Mouse (Mus musculus): Measurements from ENCODE around the gene Pfkfb3. TPM values are rescaled to one million over a fixed set of nuclear protein-coding genes. Genes with fewer than 3 reads are reported as not detected.
"Not testable (repeated sequence)": the region's sequence is repeated elsewhere in the genome, so short reads cannot be mapped to it uniquely, and the experiment has no call there.

The Pfkfb3 gene
- total RNA-seq, 2 experiments from 2014 or later: 7.8 to 10.4 TPM

DNA sequence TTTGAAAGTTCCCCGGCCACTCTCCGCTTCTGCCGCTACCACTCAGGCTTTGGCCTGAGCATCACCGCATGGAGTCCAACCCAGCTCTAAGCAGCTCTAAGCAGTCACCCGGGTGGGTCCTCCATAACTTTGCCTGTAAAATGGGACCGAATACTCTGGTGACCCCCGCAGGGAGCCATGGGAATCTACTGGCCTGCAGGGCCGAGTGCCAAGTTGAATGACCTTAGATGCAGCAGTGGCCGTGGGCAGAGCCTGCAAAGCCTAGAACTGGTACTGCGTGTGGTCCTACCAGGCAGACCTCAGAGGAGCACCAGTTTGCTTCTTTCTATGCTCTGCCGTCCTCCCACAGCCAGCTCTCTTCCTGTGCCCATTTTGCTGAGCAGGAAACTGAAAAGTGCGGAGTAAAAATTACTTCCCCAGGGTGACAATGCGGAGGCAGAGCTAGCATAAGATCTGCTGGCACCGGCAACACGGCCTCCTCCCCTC is 868 bp downstream of the Pfkfb3 start:
- intact Hi-C loops (cut with DNase I): loop anchor here (5.0 kb wide), 1 partner anchor 49 kb away; the partner anchor contains the start of gene Rbm17
- DNase-seq (ENCODE audit: low spot score): no peak

DNA sequence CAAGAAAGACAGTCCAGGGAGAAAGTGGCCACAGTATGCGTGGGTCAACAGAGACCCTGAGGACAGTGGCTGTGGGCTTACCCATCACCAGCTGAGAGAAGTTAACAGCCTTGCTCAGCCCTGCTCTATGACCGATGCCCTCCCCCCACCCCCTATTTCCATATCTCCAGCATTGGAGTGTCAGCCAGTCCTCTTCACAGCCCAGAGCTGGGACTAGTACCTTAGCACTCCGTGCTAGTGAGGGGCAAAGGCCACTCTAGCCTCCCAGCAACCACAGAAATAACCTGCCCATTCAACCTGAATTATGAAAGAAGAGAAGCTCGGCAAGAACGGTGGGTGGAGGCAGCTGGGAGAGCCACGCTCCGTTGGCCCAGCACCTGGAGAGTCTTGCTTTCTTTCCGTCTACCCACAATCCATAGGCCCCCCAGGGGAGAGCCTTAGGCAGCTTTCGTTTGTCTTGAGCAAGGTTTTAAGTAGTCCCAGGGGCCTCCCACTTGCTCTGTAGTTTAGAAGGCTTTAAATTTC is 1.5 kb downstream of the Pfkfb3 start:
- DNase-seq (ENCODE audit: low spot score): no peak
- intact Hi-C loops (cut with DNase I): loop anchor here (5.0 kb wide), 1 partner anchor 50 kb away; the partner anchor contains the start of gene Rbm17

DNA sequence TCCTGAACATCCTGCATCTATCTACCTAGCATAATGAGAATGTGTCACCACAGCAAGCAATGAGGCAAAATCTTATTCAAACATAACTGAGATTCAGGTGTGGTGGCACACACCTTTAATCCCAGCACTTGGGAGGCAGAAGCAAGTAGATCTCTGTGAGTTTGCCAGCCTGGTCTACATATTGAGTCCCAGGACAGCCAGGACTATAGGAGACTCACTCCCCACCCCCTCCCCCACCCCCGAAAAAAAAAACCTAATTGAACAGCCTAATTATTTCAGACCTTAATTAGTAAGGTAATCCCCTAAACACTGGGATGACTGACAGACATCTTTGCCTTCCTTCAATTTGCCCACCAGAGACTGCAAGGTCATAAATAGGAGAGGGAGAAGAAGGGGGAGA is 2.2 kb downstream of the Pfkfb3 start:
- intact Hi-C loops (cut with DNase I): loop anchor here (5.0 kb wide), 1 partner anchor 51 kb away; the partner anchor contains the start of gene Rbm17
- no peak for DNase-seq (ENCODE audit: low spot score)

DNA sequence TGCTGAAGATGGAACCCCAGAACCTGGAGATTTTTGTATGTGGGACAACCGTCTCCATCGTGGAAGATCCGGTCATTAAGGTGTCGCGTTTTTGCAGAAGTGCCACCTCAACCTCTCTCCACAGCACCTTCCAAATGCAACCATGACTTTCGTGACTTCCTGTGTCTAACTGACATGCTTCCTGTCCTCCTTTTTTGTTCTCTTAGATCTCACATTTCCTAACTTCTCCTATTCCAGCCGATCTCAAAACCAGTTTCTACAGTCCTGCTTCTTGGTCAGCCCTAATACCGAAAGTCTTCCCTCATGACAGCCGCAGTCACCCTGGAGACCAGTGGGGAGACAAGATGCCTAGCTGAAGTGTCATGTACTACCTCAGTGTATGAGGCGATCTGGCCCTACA is 5.4 kb downstream of the Pfkfb3 start:
- DNase-seq (ENCODE audit: low spot score): no peak
- intact Hi-C loops (cut with DNase I): no loop called here

DNA sequence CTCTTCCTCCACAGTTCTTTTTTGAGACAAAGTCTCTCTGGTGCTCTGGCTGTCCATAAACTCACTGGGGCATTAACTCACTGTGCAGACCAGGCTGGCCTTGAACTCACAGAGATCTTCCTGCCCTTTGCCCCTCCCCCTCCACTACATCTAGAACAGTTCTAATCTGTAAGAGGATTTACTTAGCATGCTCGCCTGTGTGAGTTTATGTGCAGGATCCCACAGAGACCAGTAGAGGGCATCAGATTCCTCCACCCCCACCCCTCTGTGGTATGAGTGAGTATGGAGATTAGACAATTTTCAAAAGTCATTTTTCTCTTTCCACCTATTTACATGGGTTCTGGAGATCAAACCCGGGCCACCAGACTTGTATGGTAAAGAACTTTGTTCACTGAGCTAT is 6.3 kb downstream of the Pfkfb3 start:
- DNase-seq (ENCODE audit: low spot score): no peak
- intact Hi-C loops (cut with DNase I): no loop called here

DNA sequence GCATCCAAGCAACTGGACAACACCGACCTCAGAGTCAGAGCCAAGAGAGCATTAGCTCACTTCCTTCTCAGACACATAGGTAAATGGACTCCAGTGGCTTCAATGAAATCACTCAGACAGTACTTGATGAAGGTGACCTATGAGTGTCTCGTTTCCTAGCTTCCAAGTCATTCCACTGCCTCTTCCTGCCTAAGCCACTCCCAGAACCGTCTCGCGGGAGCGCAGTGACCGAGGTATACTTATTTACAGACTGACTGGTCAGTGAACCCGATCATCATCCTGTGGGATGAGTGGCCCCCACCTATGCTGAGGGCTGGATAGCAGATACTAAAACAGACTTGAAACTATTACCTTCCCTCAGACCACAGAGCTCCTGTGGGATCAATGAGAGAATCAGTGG is 7.8 kb downstream of the Pfkfb3 start:
- intact Hi-C loops (cut with DNase I): no loop called here

DNA sequence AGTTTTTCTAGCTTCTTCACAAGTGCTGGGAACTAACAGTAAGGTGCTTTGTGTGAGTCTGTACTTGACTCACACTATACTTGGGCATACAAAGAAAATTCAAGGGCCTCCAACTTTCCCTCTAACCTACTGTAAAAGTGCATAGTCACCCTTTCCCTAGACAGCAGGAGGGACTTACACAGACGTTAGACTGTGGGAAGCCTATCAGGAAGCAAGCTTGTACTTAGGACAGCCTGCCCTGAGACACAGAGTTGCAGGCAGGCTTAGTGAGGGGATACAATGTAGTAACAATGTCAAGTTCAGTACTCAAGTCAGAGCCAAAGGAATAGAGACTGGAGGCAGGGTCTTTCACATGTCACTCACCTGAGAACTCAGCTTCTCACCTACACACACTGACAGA is 8.5 kb downstream of the Pfkfb3 start:
- no peak for DNase-seq (ENCODE audit: low spot score)
- intact Hi-C loops (cut with DNase I): no loop called here

More for the DNA sequence above, 7.8 kb downstream of the Pfkfb3 start:
- no peak for DNase-seq (ENCODE audit: low spot score)

DNA sequence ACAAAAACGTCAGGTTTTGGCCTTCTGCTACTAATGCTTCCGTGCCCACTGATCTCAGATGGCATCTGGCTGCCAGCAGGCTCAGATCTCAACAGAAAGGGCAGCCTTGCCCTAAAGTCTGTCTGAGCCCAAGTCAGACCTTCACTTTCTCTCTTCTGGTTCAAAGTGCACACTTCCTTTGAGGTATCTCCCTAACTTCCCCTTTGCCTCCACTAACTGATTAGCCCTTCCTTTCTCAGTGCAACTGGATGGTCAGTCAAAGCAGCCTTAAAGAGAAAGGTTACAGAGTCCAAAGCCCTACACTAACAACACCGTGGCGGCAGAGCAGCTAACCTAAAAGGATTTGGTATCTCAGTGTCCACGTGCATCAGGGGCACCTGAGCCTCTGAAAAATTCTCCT is 9.5 kb downstream of the Pfkfb3 start:
- intact Hi-C loops (cut with DNase I): loop anchor here (5.0 kb wide), 1 partner anchor 117 kb away; no protein-coding TSS in a partner anchor
- no peak for DNase-seq (ENCODE audit: low spot score)

DNA sequence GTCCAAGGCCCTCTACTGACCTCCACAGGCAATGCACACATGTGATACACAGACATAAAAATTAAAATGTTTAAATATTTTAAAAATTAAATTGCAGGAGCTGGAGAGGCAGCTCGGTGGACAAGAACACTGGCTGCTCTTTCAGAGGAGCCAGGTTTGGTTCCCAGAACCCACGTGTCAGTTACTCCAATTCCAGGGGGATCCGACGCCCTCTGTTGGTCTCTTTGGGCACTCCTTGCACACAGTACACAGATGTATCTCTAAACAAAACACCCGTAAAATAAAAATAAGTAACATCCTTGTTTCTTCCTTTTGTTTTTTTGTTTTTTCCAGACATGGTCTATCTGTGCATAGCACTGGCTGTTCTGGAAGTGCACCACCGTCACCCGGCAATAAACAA is 10.7 kb downstream of the Pfkfb3 start:
- intact Hi-C loops (cut with DNase I): loop anchor here (2.0 to 5.0 kb wide), 2 partner anchors 40 to 116 kb away; no protein-coding TSS in a partner anchor
- no peak for DNase-seq (ENCODE audit: low spot score)

DNA sequence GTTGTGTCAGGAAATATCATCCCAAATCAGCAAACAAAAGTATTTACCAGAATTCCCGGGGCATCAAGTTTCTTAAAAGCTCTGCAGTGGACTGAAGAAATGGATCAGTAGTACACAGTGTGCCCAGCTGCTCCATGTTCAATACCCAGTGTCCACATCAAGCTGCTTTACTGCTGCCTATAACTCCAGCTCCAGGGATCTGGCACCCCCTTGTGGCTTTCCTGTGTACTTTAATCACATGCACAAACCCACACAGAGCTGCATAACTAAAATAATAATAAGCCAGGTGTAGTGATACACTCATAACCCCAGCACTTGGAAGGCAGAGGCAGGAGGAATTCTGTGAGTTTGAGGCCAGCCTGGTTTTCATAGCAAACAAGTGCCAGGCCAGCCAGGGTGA is 11.2 kb downstream of the Pfkfb3 start:
- peak; percentile 38 for DNase-seq (ENCODE audit: low spot score)
- intact Hi-C loops (cut with DNase I): loop anchor here (1.0 to 5.0 kb wide), 3 partner anchors 40 to 211 kb away; no protein-coding TSS in a partner anchor

DNA sequence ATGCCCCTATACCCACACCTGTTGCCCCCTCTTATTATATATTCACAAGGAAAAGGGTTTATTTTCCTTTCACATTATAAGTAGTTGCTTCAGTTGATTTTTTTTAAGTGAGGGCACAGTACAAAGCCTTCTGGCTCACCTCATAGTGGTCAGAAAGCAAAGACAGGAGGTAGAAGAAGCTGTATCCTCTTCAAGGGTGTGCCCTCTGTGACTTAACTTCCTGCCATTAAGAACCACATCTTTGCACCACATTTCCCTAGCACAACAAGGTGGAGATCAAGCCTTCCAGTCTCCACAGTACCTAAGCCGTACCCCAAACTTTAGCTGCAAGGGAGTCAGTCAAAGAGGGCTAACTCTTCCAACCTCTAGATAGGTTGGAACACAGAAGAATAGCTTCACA is 11.8 kb downstream of the Pfkfb3 start:
- DNase-seq (ENCODE audit: low spot score): no peak
- intact Hi-C loops (cut with DNase I): loop anchor here (1.0 to 5.0 kb wide), 3 partner anchors 39 to 211 kb away; no protein-coding TSS in a partner anchor

DNA sequence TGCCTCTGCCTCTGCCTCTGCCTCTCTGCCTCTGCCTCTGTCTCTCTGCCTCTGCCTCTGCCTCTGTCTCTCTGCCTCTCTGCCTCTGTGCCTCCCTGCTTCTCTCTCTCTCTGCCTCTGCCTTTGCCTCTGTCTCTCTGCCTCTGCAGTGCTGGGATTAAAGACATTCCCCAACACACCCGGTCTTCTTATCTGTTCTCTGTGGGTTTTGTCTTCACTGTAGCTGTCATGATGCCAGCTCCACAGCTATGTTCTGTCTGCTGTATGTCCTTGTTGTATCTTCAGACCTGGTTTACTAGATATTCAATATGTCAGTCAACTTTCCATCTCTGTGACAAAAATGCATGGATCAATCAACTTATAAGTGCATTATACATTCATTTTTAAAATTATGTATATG is 12.3 kb downstream of the Pfkfb3 start:
- intact Hi-C loops (cut with DNase I): loop anchor here (5.0 kb wide), 1 partner anchor 114 kb away; no protein-coding TSS in a partner anchor
- not testable (repeated sequence) for DNase-seq (ENCODE audit: low spot score)

DNA sequence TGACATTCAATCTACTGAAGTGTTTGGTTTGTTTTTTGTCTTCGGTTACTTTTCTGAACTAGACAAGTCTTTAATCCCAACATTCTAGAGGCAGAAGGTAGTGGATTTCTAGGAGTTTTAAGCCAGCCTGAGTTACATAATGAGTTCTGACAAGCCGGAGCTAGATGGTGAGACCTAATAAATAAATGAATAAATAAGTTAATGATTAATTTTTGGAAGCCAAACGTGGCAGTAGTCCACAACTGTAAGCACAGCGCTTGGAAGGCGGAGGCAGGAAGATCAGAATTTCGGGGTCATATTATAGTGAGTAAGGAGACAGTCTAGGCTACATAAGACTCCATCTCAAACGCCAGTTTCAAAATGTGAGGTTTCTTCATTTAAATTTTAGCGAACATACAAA is 17.9 kb downstream of the Pfkfb3 start:
- intact Hi-C loops (cut with DNase I): no loop called here
- DNase-seq (ENCODE audit: low spot score): no peak

DNA sequence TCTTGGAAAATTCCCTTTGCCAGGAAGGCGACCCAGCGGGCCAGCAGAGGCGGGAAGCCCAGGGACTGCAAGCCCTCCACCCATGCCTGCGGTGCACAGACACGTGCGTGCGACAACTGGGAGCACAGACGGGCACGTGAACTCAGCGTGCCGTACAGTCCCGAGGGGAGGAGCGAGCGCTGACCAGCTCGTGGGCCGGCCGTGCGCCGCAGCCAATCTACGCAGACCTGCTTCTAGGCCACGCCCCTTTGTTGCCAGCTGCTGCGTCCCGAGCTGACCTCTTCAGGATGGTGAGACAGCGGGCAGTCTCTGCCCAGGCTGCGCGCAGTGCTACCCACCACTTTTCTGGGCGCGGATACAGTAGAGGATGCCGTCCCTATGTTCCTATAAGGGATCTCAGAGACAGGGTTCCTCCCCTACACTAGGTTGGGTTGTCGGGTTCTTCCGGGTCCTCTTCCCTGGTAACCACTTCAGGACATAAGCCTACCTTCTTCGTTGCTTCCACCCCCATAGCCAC is 18.4 kb downstream of the Pfkfb3 start:
- intact Hi-C loops (cut with DNase I): no loop called here

DNA sequence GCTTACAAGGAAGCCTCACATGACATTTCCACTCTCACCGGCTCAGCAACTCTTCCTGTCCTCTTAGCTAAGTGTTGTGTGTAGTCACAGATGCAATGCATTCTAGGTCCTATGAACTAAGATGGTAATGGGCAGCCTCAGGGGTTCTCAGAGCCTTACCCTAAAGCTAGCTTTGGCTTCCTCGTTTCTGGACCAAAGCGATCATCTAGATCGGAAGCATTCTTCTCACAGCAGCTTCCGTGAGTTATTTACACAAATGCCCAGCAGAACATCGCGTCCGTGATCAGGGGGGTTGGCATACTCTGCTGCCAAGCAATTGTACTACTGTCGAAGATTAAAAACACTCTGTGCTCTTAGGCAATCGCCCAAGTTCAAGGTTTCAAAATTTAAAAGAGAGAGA is 19.1 kb downstream of the Pfkfb3 start:
- peak; percentile 51 for DNase-seq (ENCODE audit: low spot score)
- intact Hi-C loops (cut with DNase I): no loop called here

More for the DNA sequence above, 18.4 kb downstream of the Pfkfb3 start:
- peak; percentile 96 for DNase-seq (ENCODE audit: low spot score)

DNA sequence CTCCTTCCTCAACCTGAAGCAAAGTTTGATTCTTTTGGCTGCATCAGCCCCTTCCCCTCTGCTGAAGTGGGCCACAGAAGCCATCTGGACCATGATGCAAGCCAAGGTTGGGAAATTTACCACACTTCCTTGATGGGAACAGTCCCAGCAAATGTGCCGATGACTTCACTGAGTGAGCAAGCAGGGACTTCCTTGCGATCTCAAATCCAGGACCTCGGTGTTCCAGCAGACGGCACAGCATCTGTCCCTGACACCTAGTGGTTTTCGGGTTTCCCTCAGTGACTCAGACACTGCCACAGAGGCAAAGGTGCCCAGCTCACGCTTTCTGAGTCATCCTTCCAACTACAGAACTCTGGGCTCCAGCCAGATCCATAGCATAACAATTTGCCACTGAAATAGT is 23.8 kb downstream of the Pfkfb3 start:
- intact Hi-C loops (cut with DNase I): no loop called here
- peak; percentile 65 for DNase-seq (ENCODE audit: low spot score)

DNA sequence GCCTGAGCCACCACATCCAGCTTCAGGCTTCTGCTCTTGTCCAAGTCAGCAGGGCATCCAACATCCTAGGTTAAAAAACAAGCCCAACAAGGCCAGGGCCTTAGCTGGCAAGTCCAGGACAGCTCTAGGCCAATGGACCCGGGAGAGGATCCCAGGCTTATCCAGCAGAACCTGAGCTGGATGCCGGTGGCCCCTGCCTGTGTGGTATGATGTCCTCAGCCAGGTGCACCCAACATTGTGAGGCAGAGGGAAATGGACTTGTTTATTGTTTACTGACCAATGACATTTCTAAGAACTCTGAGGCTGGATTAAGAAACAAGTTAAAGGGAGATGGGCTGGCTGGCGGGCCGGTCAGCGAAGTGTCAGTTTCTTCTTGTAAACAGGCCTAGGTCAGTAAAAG is 27.8 kb downstream of the Pfkfb3 start:
- DNase-seq (ENCODE audit: low spot score): no peak
- intact Hi-C loops (cut with DNase I): no loop called here

DNA sequence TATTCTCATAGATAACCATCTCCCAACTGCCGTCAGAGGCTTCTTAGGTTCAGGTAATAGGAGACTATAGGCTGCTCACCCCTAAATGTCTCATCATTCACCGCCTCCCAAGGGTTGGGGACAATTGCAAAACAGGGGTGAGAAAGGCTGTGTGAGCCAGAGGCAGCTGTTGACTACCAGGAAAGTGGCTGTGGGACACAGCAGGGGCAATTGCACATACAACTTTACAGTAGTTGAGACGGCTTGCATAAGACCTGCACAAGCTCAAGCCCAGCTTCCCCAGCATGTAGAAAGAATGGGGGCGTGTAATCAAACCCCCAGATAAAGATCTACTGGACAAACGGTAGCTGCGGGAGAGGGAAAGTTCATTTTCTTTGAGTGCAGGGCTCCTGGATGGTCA is 29.1 kb downstream of the Pfkfb3 start:
- intact Hi-C loops (cut with DNase I): no loop called here
- no peak for DNase-seq (ENCODE audit: low spot score)

DNA sequence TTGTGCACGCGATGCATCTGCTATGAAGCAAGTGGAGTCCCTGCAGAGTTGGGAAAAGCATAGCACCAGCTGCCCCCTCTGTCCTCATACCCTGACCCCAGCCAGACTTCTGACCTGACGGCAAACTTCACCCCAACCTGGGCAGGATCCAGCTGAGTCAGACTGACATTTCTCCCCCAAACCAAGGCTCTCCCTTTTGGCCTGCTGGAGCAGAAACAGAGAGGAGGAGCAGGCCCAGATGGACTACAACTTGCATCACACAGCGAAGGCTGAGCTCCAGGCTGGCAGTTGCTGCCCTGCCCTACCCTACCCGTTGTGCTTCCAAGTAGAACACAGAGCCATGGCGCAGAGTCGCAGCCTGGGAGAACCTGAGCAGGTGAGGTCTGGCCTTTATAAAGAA is 32.1 kb downstream of the Pfkfb3 start:
- DNase-seq (ENCODE audit: low spot score): no peak
- intact Hi-C loops (cut with DNase I): no loop called here

DNA sequence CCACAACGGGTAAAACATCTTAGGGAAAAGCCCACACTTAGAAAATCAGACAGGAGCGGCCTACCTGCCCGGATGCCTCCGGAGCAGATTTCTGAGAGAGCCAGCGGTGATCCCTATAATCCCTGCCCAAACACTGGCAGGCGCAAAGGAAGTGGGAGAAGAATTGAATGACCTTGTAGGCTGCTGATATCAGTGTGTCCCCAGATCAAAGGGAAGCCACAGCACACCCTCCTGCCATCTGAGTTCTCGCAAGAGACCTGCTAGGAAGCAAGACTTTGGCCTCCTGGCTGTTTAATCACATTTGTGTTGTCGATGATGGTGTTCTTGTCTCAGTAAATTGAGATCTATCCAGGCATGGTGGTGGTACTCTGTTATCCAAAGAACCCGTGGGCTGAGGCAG is 33.1 kb downstream of the Pfkfb3 start:
- no peak for DNase-seq (ENCODE audit: low spot score)
- intact Hi-C loops (cut with DNase I): no loop called here

DNA sequence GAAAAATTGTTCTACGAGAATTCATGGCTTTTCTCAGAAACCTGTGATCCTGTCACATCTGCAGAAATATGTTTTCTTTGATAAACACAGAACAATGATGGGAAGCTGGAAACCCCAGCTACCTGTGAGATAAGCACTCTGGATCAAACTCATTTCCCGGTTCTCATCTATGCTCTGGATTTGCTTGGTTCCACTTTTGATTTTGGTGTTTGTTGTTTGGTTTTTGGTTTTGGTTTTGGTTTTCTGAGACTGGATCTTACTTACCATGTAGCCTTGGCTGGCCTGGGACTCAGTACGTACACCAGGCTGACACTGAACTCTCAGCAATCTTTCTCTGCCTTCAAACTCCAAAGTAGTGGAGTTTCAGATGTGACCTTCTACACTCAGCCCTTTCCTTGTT is 38.0 kb downstream of the Pfkfb3 start:
- intact Hi-C loops (cut with DNase I): no loop called here
- DNase-seq (ENCODE audit: low spot score): no peak

Data from heart, postnatal 25 days (tissue).